Mouse (Mus musculus): Measurements from ENCODE around the gene Dtx1.

GRCm38 (mm10) chr5:120649938-120650337, 61.8 kb downstream of the Dtx1 start:
- TF ChIP-seq CTCF (IDR thresholded peaks at IDR 0.05; ENCODE audit: low read depth) (no peak), EP300 (IDR thresholded peaks at IDR 0.05; ENCODE audit: low read depth) (no peak)

Measured in heart, postnatal 0 days (tissue).